Mouse (Mus musculus): ENCODE measurements around the gene Phgdh. TPM values are rescaled to one million over a fixed set of nuclear protein-coding genes. Genes with fewer than 3 reads are reported as not detected.

The Phgdh gene
- polyA plus RNA-seq, 1 experiment: 18.1 TPM

GRCm38 (mm10) chr3:98273623-98274398 lies 66.0 kb downstream of the Phgdh start:
- TF ChIP-seq CTCF (IDR thresholded peaks at IDR 0.05; ENCODE audit: control insufficient read depth, insufficient read depth, insufficient replicate concordance, low read depth, low read length): no peak
- no peak for TF ChIP-seq POLR2A (IDR thresholded peaks at IDR 0.05; ENCODE audit: control insufficient read depth, low read depth, low read length)
- Histone ChIP-seq H3K27me3 (ENCODE audit: control insufficient read depth, insufficient read depth, low read length) (no peaks in the 10 kb centered on the region), H3K4me1 (ENCODE audit: control insufficient read depth, insufficient read depth, low read length) (peaks cover 7% of the 10 kb centered on the region), H3K36me3 (ENCODE audit: control insufficient read depth, insufficient read depth, low read length) (no peaks in the 10 kb centered on the region), H3K27ac (ENCODE audit: control insufficient read depth, insufficient read depth, low read depth, low read length) (no peak overlapping the region), H3K4me3 (ENCODE audit: control insufficient read depth, low read depth, low read length) (no peak overlapping the region)

GRCm38 (mm10) chr3:98267249-98267651 lies 72.5 kb downstream of the Phgdh start:
- peaks cover 3% of the 10 kb centered on the region; the same call in 1 of the 2 replicates for H3K4me1 ChIP-seq (ENCODE audit: control insufficient read depth, insufficient read depth, low read length)
- no peaks in the 10 kb centered on the region for H3K36me3 ChIP-seq (ENCODE audit: control insufficient read depth, insufficient read depth, low read length)
- TF ChIP-seq CTCF (IDR thresholded peaks at IDR 0.05; ENCODE audit: control insufficient read depth, insufficient read depth, insufficient replicate concordance, low read depth, low read length): no peak
- no peak for TF ChIP-seq POLR2A (IDR thresholded peaks at IDR 0.05; ENCODE audit: control insufficient read depth, low read depth, low read length)
- H3K27ac ChIP-seq (ENCODE audit: control insufficient read depth, insufficient read depth, low read depth, low read length): peak overlapping the region; percentile 76
- H3K27me3 ChIP-seq (ENCODE audit: control insufficient read depth, insufficient read depth, low read length): no peaks in the 10 kb centered on the region
- H3K4me3 ChIP-seq (ENCODE audit: control insufficient read depth, low read depth, low read length): no peak overlapping the region

Other genes starting within 250 kb of the Phgdh start
- 30.2 and 45.1 TPM in 2 replicates for gene Adam30, start 179.4 kb downstream of the Phgdh start, polyA plus RNA-seq (2012; rRNA removed)
- 0.37 and 0.43 TPM in 2 replicates for gene Reg4, start 117.8 kb downstream of the Phgdh start, polyA plus RNA-seq (2012; rRNA removed)
- gene Hmgcs2, start 59.6 kb downstream of the Phgdh start, polyA plus RNA-seq (2012; rRNA removed): 42.8 and 59.5 TPM in 2 replicates
- 1.1 and 1.2 TPM in 2 replicates for gene Zfp697, start 42.5 kb upstream of the Phgdh start, polyA plus RNA-seq (2012; rRNA removed)
- 0.59 and 0.63 TPM in 2 replicates for gene Gm4450, start 117.1 kb upstream of the Phgdh start, polyA plus RNA-seq (2012; rRNA removed)
- gene Hsd3b4, start 170.5 kb upstream of the Phgdh start, polyA plus RNA-seq (2012; rRNA removed): 0.51 and 0.52 TPM in 2 replicates
- 0.51 and 0.52 TPM in 2 replicates for gene Gm10681, start 248.8 kb upstream of the Phgdh start, polyA plus RNA-seq (2012; rRNA removed)

Measured in testis, adult 2 months (tissue).